Mouse (Mus musculus): ENCODE results near the gene Tuba8.

- TF ChIP-seq NELFE (IDR thresholded peaks at IDR 0.05; ENCODE audit: low read depth, low read length) (no peak), MAFK (IDR thresholded peaks at IDR 0.05; ENCODE audit: borderline replicate concordance, low read depth, low read length) (no peak), CTCF (IDR thresholded peaks at IDR 0.05 in 2 of 3, conservative IDR thresholded peaks at IDR 0.05 in 1 of 3; ENCODE audit: control insufficient read depth in 1 of 3, insufficient read depth in 1 of 3, low read depth in 2 of 3, low read length in 3 of 3, poor library complexity in 1 of 3, severe bottlenecking in 1 of 3) (no peak), USF1 (IDR thresholded peaks at IDR 0.05; ENCODE audit: low read depth, low read length) (no peak), ETS1 (IDR thresholded peaks at IDR 0.05; ENCODE audit: low read depth, low read length) (no peak), RAD21 (IDR thresholded peaks at IDR 0.05; ENCODE audit: low read depth, low read length) (no peak), POLR2A (IDR thresholded peaks at IDR 0.05; ENCODE audit: control insufficient read depth in 1 of 2, insufficient read depth in 1 of 2, low read depth in 1 of 2, low read length in 2 of 2, poor library complexity in 1 of 2) (no peak), ZNF384 (IDR thresholded peaks at IDR 0.05; ENCODE audit: low read depth, low read length) (no peak), MAX (IDR thresholded peaks at IDR 0.05; ENCODE audit: low read length) (no peak), ELF1 (IDR thresholded peaks at IDR 0.05; ENCODE audit: low read depth, low read length) (no peak), KAT2A (conservative IDR thresholded peaks at IDR 0.05; ENCODE audit: low read depth, low read length) (no peak)
Measured at GRCm38 (mm10) chr6:121209584-121209983, 912 bp upstream of the Tuba8 start.

Measured in MEL (cell line).